12 mouse cellular contexts compared by ENCODE assay signal in genomic region chr19:58981571-58981970, GRCm38 (mm10). TPM values are rescaled to one million over a fixed set of nuclear protein-coding genes. Genes with fewer than 3 reads are reported as not detected.
DNase-seq lines count a peak whose midpoint lies in the region; ATAC-seq and TF ChIP-seq lines count a peak whose summit lies in the region.
"Had no signal": no experiment of that assay in that cellular context is flagged by ENCODE, and none has a peak within 500 bp of the region (broad histone marks: within the 10 kb centered on the region; RNA-seq: fewer than 3 reads in every experiment).

No protein-coding gene starts in this region.

- WGBS in intestine, embryonic 15.5 days: 36% methylated on average over 9 of the region's 9 CpGs
- 34% methylated on average over 9 of the region's 9 CpGs for WGBS in intestine, embryonic 16.5 days
- WGBS in forebrain, embryonic 14.5 days: under 1% methylated on average over 9 of the region's 9 CpGs

- no peaks in the 10 kb centered on the region for H3K36me3 ChIP-seq in intestine, embryonic 15.5 days
- H3K36me3 ChIP-seq in intestine, embryonic 16.5 days (ENCODE audit: control insufficient read depth, insufficient read depth, low read length): no peaks in the 10 kb centered on the region
- 0 out of 2 replicates have a peak, but pooled peaks cover 2% of the 10 kb centered on the region for H3K36me3 ChIP-seq in forebrain, embryonic 14.5 days (ENCODE audit: control insufficient read depth, insufficient read depth, low read length)

- H3K27ac ChIP-seq in intestine, embryonic 15.5 days: no peak overlapping the region
- H3K27ac ChIP-seq in intestine, embryonic 16.5 days (ENCODE audit: low read length): no peak overlapping the region
- no peak overlapping the region for H3K27ac ChIP-seq in forebrain, embryonic 14.5 days (ENCODE audit: low read depth, low read length)

- no peak overlapping the region for H3K4me3 ChIP-seq in intestine, embryonic 15.5 days (replicated peaks)
- H3K4me3 ChIP-seq in intestine, embryonic 16.5 days (ENCODE audit: low read length): no peak overlapping the region
- no peak overlapping the region for H3K4me3 ChIP-seq in forebrain, embryonic 14.5 days (ENCODE audit: low read depth, low read length)

- TF ChIP-seq CTCF in brain, embryonic 14.5 days (IDR thresholded peaks at IDR 0.05; ENCODE audit: borderline replicate concordance, extremely low read depth, insufficient read depth, insufficient read length): no peak

- no peak for TF ChIP-seq POLR2A in brain, embryonic 14.5 days (IDR thresholded peaks at IDR 0.05; ENCODE audit: borderline replicate concordance, extremely low read depth, insufficient read depth, insufficient read length, poor library complexity, severe bottlenecking)

- no peak overlapping the region for H3K9ac ChIP-seq in intestine, embryonic 15.5 days
- no peak overlapping the region for H3K9ac ChIP-seq in intestine, embryonic 16.5 days (ENCODE audit: low read depth, low read length)
- no peak overlapping the region for H3K9ac ChIP-seq in forebrain, embryonic 14.5 days (ENCODE audit: low read length)

- peak; percentile 44 for DNase-seq in MN1 (ENCODE audit: low spot score)
- peak; percentile 53 for DNase-seq in brain, embryonic 14.5 days (ENCODE audit: low read depth)
- peak; percentile 26 for DNase-seq in forebrain, embryonic 14.5 days (ENCODE audit: low spot score)
- DNase-seq in layer of hippocampus, postnatal 14 days (ENCODE audit: low spot score in 2 of 2): no peak
- no peak for DNase-seq in gastrocnemius, adult 18-20 months (ENCODE audit: low spot score)
- DNase-seq: kidney, postnatal 14 days; layer of hippocampus, postnatal 36 days; lung, postnatal 4 days had no signal

- H3K4me2 ChIP-seq in intestine, embryonic 15.5 days (replicated peaks): peak overlapping the region; percentile 44
- H3K4me2 ChIP-seq in intestine, embryonic 16.5 days (ENCODE audit: low read depth, low read length): no peak overlapping the region
- no peak overlapping the region for H3K4me2 ChIP-seq in forebrain, embryonic 14.5 days (ENCODE audit: low read length)

- 0 out of 2 replicates have a peak, but pooled peaks cover 8% of the 10 kb centered on the region for H3K4me1 ChIP-seq in intestine, embryonic 15.5 days (replicated peaks)
- no peaks in the 10 kb centered on the region for H3K4me1 ChIP-seq in intestine, embryonic 16.5 days (ENCODE audit: control insufficient read depth, insufficient read depth, low read length)
- H3K4me1 ChIP-seq in forebrain, embryonic 14.5 days (ENCODE audit: control insufficient read depth, insufficient read depth, low read length): peaks cover 22% of the 10 kb centered on the region

- H3K27me3 ChIP-seq in intestine, embryonic 15.5 days (replicated peaks): no peaks in the 10 kb centered on the region
- H3K27me3 ChIP-seq in intestine, embryonic 16.5 days (replicated peaks; ENCODE audit: control insufficient read depth, insufficient read depth, low read length): no peaks in the 10 kb centered on the region
- peaks cover 20% of the 10 kb centered on the region for H3K27me3 ChIP-seq in forebrain, embryonic 14.5 days (replicated peaks; ENCODE audit: control insufficient read depth, insufficient read depth, low read length)

- ATAC-seq in intestine, embryonic 15.5 days: no peak
- no peak for ATAC-seq in intestine, embryonic 16.5 days
- ATAC-seq in forebrain, embryonic 14.5 days: no peak

- no peaks in the 10 kb centered on the region for H3K9me3 ChIP-seq in intestine, embryonic 15.5 days
- no peaks in the 10 kb centered on the region for H3K9me3 ChIP-seq in intestine, embryonic 16.5 days (ENCODE audit: control insufficient read depth, low read length)
- no peaks in the 10 kb centered on the region for H3K9me3 ChIP-seq in forebrain, embryonic 14.5 days (replicated peaks; ENCODE audit: control insufficient read depth, low read length)

RNA-seq across cellular contexts. Expression of gene Hspa12a, which starts 38.1 kb away (rescaled TPM):
- polyA plus RNA-seq in intestine, embryonic 15.5 days (2015; fragmentation: Nextera tagmentation; extraction: Ambion mirVana): 4.9 and 5.6 TPM in 2 replicates
- 4.2 and 4.7 TPM in 2 replicates for polyA plus RNA-seq in intestine, embryonic 16.5 days (2015; fragmentation: Nextera tagmentation; extraction: Ambion mirVana)
- 46.8 and 64.6 TPM in 2 replicates for polyA plus RNA-seq in brain, embryonic 14.5 days (2012; rRNA removed)
- polyA plus RNA-seq in forebrain, embryonic 14.5 days (2014; fragmentation: Nextera tagmentation; extraction: Ambion mirVana): 21.8 and 33.0 TPM in 2 replicates
- total RNA-seq in layer of hippocampus, postnatal 14 days (2021): 100 to 1,000 TPM; 256 to 270 TPM
- total RNA-seq in gastrocnemius, adult 18-20 months (2021): 1 to 10 TPM; 4.3 to 4.7 TPM
- total RNA-seq: common myeloid progenitor, adult 5-6 weeks had no signal

RNA-seq across cellular contexts. Expression of gene Eno4, which starts 38.3 kb away (rescaled TPM):
- 0.24 and 0.40 TPM in 2 replicates for polyA plus RNA-seq in intestine, embryonic 15.5 days (2015; fragmentation: Nextera tagmentation; extraction: Ambion mirVana)
- polyA plus RNA-seq in intestine, embryonic 16.5 days (2015; fragmentation: Nextera tagmentation; extraction: Ambion mirVana): 0.28 and 0.34 TPM in 2 replicates
- 1.5 and 1.6 TPM in 2 replicates for polyA plus RNA-seq in brain, embryonic 14.5 days (2012; rRNA removed)
- 1.1 and 1.6 TPM in 2 replicates for polyA plus RNA-seq in forebrain, embryonic 14.5 days (2014; fragmentation: Nextera tagmentation; extraction: Ambion mirVana)
- 1 to 10 TPM; 1.7 to 2.1 TPM for total RNA-seq in layer of hippocampus, postnatal 14 days (2021)
- not detected for total RNA-seq in gastrocnemius, adult 18-20 months (2021)
- total RNA-seq: common myeloid progenitor, adult 5-6 weeks; heart, postnatal 25 days had no signal

Comparison
In these comparisons a context has a peak if more than half of its experiments do, and no peak if none do; other contexts are left out.
1. DNase-seq: peak in MN1 (single experiment), brain, embryonic 14.5 days (single experiment) and forebrain, embryonic 14.5 days (single experiment); none in layer of hippocampus, postnatal 14 days (0 of 2) and gastrocnemius, adult 18-20 months (single experiment).